Mouse (Mus musculus) testis, postnatal 14 days (tissue): ENCODE results near the gene Gm12258.
"Not testable (repeated sequence)": the region's sequence is repeated elsewhere in the genome, so short reads cannot be mapped to it uniquely, and the experiment has no call there.

Experiments used
- DNase-seq: peaks from one replicate; pipeline ENCODE4 v3.0.0; 2021; ENCODE audit warnings: low spot score

Gm12258 gene

DNA sequence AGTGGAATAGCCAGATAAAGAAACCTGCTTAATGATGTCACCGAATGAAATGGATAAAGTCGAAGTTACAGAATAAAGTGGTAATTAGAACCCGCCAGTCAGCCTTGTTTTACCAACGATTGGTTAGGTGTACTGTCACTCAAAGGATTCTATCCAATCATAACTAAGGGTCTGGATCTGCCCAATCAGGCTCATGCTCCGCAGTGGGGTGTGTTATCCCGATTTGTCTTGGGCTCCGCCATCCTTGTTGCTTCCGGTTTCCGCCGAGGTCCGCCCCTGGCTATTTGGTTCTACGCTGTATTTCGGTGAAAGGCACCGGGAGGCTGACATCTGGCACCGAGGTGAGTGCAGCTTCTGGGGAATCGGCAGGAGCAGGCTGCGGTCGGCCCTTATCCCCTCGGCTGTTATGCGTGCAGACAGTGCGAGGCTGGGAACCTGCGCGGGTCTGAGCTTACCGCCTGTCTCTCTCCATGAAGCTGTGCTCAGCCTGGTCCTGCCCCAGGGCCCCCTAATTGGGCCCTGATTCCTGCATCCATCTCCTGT, at the start of gene Gm12258:
Gm12258 (plus strand) TSS at position 240 of the 543 bp plus-strand sequence.
- DNase-seq, result peak; percentile 91

DNA sequence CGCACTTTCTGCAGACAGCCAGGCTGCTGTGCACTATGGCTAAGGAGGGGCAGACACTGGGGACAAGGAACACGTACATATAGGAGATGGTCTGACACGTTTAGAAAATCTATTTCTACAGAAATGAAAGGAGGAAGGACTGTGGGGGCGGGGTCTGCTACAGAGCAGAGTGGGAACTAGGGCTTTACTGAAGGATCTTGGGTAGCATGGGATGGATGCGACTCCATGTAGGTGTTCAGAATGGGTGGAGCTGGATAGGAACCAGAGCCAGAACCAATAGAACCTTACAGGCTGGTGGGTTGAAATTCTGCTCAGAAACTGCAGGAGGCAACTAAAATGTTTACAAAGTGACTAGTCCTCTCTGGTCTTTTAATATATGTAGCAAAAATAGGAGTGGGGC, 47.2 kb upstream of the Gm12258 start:
- DNase-seq, result no peak

DNA sequence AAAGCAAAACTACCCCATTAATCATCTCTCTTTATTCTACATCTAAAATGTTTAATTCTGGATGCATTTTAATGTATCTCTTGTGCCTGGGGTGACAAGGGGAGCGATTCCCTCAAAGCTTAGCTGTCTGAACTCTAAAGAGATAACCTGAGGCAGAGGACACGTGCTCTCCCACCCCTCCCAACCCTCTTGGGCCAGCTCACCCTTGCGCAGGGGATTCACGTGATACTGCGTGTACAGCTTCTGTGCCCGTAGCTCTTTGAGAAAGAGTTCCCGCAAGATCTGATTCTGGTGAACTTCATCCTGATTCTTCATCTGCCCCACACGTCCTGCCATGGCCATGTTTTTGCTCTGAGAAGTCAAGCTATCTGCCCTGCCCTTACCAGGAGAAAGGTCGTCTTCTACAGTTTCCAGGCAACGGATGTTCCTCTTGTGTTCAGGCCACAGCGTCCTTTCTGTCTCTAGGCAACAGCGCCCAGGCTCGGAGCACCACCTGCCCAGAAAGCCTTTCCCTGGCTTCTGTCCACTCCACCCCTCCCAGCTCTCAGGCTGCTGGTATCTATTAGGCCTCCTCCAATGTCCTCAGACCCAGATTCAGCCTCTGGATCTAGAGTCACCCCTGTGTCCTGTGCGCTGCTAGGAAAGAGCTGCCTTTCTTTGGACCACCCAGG, 45.3 kb upstream of the Gm12258 start, which contains the start of gene Fam183b:
Fam183b (minus strand) TSS at position 403 of the 671 bp plus-strand sequence.
- no peak for DNase-seq

GRCm38 (mm10) chr11:58803871-58804270, 43.1 kb upstream of the Gm12258 start:
- no peak for DNase-seq

DNA sequence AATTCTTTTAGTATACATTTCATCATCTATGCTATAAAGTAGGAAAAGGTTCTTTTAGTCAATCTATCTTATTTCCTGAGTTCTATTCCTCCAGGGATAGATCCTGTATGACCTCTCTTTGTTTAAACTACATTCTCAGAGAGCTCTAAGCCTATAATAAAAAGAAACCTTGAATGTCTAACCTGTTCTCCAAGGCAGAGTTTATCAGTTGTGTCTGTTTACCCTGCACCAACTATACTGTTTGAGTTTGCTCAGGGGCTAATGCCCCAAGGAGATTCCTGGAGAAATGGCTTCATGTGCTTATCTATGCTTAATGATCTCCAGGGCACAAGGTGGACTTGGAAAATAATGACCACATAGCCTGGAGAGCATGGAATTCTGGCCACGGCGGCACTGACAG, 42.6 kb upstream of the Gm12258 start:
- DNase-seq, result no peak

DNA sequence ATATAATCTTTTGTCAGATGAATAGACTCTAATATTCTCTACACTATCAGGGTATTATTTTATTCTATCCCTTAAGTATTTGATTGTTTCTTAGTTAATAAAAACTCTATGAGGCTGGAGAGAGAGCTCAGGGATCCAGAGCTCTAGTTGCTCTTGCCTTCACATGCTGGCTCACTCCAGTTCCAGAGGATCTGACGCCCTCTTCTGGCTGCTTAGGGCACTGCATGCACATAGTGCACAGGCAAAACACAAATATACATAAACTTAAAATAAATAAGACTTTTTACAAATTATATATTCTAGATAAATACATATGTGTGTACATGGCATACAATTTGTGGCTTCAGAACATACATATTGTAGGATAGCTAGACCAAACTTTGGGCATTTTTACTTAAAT, 35.0 kb upstream of the Gm12258 start:
- no peak for DNase-seq

- not testable (repeated sequence) for DNase-seq
These were observed 32.3 kb upstream of the Gm12258 start, which contains the start of gene Olfr313 for GRCm38 (mm10) chr11:58814700-58815099. TSS of gene Olfr313 (plus strand) at chr11:58815000.

DNA sequence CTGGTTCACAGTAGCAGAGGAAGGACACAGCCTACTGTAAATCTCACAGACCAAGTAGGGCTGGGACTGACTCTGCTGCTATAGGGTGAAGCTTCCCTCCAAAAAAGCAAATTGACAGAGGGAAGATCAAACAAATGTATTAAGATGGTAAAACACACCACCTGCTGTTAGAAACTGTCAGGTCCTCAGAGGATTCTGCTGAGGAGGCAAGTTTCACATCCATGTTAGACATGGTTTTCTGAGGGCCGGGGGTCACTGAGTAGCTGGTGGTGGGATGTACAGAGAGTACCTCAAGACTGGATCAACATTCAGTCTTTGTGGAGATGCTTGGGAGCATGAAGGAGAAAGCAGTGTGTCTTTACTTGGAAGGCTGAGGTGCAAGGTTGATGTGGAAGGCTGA, 31.3 kb upstream of the Gm12258 start:
- no peak for DNase-seq

DNA sequence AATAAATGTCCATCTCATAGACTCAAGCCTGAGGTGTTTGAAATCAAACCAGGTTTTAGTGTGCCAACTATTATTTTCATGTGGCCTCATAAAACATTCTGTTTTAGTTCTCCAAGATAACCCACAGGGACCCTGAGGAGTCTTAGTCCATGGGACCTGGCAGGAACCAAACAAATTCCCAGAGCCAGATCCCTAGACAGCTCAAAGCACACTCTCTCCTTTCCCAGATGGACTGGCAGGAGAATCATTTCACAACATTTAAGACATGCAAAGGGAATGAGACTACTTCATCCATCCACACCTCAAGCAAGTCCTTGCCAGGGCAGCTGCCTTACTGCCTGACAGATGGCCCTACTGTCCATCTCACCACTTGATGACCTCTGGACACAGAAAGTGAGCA, 18.0 kb upstream of the Gm12258 start, which contains the start of gene Olfr312:
Olfr312 (plus strand) TSS at position 301 of the 400 bp plus-strand sequence.
- not testable (repeated sequence) for DNase-seq

- no peak for DNase-seq
These were observed 17.2 kb upstream of the Gm12258 start for GRCm38 (mm10) chr11:58829764-58830163.

GRCm38 (mm10) chr11:58832541-58832940, 14.4 kb upstream of the Gm12258 start:
- not testable (repeated sequence) for DNase-seq

DNA sequence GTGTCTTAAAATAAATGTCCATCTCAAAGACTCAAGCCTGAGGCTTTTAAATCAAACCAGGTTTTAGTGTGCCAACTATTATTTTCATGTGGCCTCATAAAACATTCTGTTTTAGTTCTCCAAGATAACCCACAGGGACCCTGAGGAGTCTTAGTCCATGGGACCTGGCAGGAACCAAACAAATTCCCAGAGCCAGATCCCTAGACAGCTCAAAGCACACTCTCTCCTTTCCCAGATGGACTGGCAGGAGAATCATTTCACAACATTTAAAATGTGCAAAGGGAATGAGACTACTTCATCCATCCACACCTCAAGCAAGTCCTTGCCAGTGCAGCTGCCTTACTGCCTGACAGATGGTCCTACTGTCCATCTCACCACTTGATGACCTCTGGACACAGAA, 8.0 kb upstream of the Gm12258 start, which contains the start of gene Olfr311:
Olfr311 (plus strand) TSS at position 301 of the 400 bp plus-strand sequence.
- not testable (repeated sequence) for DNase-seq

GRCm38 (mm10) chr11:58847636-58848035, 678 bp downstream of the Gm12258 start:
- DNase-seq, result no peak

- no peak for DNase-seq
These were observed 2.8 kb downstream of the Gm12258 start for GRCm38 (mm10) chr11:58849731-58850130.

DNA sequence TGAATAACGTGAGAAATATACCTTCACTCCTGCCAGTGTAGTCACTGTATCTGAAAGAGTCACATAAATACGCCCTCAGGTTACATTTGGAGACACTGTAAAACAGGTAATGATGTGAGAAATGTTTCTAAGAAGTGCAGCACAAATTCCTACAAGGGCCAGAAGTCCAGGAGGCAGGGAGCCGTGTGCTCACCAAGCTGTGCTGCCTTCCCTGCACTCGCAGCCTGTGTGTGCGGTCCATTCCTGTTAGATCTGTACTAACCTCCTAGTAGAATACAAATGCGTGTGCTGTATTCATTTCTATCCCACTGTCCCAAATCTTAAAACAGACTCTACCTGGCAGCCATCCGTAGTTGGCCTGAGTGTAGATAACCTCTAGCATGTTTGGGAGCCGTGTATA, 13.8 kb downstream of the Gm12258 start:
- no peak for DNase-seq

GRCm38 (mm10) chr11:58867039-58867953, 20.3 kb downstream of the Gm12258 start, which contains the start of gene 2810021J22Rik:
TSS of gene 2810021J22Rik (plus strand) at chr11:58867216.
- DNase-seq, result peak; percentile 80

GRCm38 (mm10) chr11:58867954-58868330, 21.0 kb downstream of the Gm12258 start:
- DNase-seq, result peak; percentile 21

DNA sequence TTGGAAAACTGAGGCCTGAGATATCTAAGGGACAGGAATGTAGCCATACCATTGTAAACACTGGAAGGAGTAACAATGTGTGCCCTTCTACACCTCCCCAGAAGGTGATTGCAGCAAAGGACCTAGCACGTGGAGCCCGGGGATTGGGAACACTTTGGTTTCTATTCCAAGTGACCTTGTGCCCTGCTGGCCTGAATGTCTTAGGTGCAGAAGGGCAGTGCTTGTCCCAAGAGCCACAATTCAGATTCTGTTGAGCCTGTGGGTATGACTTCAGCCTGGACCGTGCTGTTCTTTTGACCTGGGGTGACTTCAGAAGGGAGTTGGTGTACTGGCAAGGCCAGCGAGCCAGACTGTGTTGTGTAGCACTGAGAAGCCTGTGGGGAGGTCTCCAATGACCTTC, 24.0 kb downstream of the Gm12258 start:
- DNase-seq, result peak; percentile 54

DNA sequence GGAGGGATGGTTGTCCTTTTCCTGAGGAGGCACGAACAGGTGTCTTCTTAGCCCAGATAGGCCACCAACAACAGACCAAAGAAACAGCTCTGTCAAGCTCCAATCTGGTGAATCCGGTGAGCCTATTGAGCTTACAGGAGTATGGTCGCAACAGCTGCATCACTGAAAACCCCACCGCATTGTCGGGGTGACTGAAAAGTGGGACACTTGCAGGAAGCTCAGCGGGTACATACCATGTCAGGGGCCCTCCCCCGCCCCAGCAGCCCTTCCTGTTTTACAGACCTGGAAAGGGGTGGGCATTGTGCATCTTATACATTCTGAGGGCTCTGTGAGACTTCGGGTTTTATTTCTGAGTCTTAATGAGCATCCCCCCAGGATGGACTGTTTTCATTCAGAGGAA, 36.8 kb downstream of the Gm12258 start:
- no peak for DNase-seq

GRCm38 (mm10) chr11:58890511-58890910, 43.6 kb downstream of the Gm12258 start:
- no peak for DNase-seq

GRCm38 (mm10) chr11:58894456-58894855, 47.5 kb downstream of the Gm12258 start:
- DNase-seq, result no peak

GRCm38 (mm10) chr11:58897485-58897884, 50.5 kb downstream of the Gm12258 start:
- no peak for DNase-seq
